Mouse (Mus musculus): ENCODE results near the gene Gripap1.

The Gripap1 gene

DNA sequence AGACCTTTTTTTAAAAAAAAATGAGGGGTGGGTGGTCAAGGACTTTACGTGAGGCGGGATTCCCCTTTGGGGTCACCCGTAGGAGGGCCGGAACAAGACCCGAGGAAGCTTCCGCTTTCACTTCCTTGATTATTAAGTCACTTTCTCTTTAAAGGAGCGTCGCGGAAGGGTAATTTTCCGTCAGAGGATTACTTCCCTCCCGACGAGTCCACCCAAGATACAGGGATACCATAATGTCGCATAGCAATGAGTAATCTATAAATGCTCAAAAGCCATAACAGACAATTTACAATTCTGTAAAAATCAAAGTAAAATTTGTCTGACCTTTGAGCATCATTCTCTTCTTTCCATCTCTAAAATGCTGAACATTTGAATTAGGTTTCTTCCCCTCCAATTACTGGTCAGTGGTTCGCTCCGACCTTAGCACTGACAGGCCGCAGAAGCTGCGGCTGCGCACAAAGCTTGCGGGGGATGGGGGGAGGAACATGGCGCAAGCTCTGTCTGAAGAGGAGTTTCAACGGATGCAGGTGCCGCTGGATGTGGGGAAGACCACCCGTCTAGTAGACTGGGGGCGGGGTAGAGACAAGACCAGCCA lies at the start of gene Gripap1:
TSS of gene Gripap1 (plus strand) at position 224 of the 595 bp plus-strand sequence.
- DNase-seq (ENCODE audit: low spot score) = peak; percentile 72

- DNase-seq (ENCODE audit: low spot score) = peak; percentile 63
Measured at GRCm38 (mm10) chrX:7740082-7740819, 49.3 kb upstream of the Gripap1 start.

DNA sequence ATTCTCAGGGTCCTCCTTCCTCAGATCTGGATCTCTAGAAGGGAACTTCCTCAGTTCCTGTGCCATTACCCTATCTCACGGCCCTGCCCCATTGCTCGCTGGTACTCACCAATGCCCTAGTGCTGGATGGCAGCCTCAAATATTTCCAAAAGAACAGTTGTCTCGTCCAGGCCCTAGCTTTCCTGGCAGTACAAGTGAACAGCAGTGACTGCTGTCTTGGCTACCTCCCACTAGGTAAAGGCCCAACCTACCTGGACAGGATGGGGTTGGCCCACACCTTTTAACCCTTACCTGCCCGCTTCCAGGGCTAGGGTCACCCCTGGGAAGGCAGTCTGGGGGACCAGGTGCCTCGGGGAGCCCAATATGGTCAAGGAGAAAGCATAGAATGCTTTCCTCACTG lies 48.5 kb upstream of the Gripap1 start:
- peak; percentile 16 for DNase-seq (ENCODE audit: low spot score)

- no peak for DNase-seq (ENCODE audit: low spot score)
Measured at GRCm38 (mm10) chrX:7743470-7743869, 46.1 kb upstream of the Gripap1 start.

DNA sequence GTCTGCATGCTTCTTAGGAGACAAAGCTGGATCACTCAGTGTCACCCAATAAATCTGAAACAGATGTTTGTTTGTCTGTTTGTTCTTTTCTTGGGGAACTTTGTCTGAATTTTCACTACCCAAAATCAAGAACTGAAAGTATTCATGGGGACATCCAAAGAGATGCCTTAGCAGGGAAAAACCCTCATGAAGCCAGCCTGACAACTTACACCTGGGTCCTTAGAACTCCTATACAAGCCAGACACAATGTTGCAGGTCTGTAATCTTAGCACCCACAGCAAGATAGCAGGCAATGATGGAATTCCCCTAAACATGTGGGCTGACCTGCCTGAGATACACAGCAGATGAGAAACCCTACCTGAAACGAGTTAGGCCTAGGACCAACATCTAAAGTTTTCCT lies 44.6 kb upstream of the Gripap1 start:
- DNase-seq (ENCODE audit: low spot score) = no peak

GRCm38 (mm10) chrX:7745429-7745828 lies 44.1 kb upstream of the Gripap1 start:
- no peak for DNase-seq (ENCODE audit: low spot score)

- DNase-seq (ENCODE audit: low spot score) = peak; percentile 67
Measured at GRCm38 (mm10) chrX:7750432-7751116, 39.0 kb upstream of the Gripap1 start, which contains the start of gene Ccdc120. TSS of gene Ccdc120 (minus strand) at chrX:7750905.

DNA sequence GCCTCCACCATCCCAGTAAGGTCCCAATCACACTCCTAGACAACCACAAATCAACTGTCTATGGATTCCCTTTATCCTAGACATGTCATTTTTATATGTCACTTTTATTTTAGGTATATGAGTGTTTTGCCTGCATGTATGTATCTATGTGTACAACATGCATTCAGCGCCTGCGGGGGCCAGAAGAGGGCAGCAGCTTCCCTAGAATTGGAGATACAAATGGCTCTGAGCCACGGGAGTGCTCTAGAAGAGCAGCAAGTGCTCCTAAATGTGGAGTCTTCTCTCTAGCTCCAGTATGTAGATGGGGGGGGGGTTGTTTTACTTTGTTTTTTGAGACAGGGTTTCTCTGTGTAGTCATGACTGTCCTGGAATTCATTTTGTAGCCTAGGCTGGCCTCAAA lies 35.9 kb upstream of the Gripap1 start:
- DNase-seq (ENCODE audit: low spot score) = peak; percentile 25

DNA sequence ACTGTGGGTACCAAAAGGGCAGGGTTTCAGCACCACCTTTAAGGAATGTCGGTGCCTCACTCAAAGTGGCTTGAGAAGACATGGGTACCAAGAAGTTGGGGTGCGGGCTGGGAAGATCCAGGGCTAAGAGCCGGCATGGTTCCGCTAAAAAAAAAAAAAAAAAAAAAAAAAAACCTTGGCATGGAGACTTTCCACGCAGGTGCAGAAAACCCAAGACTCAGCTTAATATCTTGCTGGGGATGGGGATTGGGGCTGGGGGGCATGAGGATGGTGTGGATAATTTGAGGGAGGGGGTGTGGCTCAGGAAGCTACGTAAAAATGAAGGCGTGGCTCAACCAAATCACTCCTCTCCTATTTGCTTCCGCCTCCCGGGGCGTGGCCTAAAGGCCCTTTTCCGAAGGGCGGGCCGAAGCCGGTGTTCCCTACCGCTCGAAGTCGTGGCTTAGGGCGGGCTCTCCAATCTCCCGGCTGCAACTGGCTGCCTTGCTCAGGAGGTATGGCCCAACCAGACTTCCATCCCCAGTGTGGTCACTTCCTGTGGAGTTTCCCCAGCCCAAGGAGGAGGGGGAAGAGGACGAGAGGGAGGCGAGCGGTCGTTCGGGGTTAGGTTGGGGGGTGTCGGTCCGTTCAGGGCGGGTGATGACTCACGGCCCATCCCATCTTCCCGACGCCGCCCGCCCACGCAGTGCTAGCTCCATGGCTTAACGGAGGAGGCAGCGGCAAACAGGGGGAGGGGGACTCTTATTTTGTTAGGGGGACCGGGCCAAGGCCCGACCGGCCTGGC lies 27.2 kb upstream of the Gripap1 start, which contains the start of gene Tfe3:
TSS of gene Tfe3 (plus strand) at position 424 of the 784 bp plus-strand sequence.
- peak; percentile 93 for DNase-seq (ENCODE audit: low spot score)

- DNase-seq (ENCODE audit: low spot score) = no peak
Measured at GRCm38 (mm10) chrX:7762921-7763197, 26.7 kb upstream of the Gripap1 start.

- DNase-seq (ENCODE audit: low spot score) = peak; percentile 37
Measured at GRCm38 (mm10) chrX:7763631-7764393, 25.8 kb upstream of the Gripap1 start.

DNA sequence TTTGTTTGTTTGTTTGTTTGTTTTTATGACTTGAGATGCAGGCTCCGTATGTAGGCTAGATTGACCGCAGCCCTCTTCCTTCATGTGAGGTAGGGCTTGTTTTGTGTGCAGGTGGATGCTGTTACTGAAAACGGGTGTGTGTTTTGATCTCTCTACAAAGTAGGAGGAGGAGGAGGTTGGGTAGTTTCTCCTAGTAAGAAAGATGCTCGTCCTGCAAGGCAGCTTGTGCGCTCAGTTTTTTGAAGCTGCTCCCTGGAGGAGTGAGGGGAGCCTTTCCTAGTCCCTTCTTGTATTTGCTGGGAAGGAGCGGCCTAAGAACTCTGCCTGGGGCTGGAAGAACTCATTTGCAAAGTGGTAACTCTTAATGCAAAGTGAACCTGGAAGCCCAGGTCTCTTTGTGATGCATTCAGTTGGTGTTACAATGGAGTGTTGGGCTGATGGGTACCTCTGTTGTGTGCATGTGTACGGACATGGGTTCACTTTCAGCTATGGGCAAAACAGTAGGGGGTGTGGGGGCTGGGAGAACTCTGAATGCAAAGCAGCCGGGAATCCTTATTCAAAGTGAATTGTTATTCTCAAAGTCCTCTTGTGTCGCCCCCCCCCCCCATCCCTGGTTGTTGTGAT lies 24.8 kb upstream of the Gripap1 start:
- DNase-seq (ENCODE audit: low spot score) = no peak

DNA sequence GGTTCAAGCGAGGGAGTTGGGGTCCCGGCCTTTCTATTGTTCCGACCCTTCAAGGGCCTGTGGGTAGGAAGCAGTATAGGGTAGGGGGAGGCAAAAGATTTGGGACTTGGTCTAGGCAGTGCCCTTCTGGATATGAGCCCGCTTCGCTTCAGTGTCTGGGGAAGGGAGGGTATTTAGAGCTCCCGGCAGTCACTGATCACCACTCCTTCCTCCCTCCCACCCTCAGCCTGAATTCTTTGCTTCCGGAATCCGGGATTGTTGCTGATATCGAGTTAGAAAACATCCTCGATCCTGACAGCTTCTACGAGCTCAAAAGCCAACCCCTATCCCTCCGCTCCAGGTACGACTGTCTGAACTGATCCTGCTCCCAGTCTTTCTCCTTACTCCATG lies 24.3 kb upstream of the Gripap1 start:
- no peak for DNase-seq (ENCODE audit: low spot score)

DNA sequence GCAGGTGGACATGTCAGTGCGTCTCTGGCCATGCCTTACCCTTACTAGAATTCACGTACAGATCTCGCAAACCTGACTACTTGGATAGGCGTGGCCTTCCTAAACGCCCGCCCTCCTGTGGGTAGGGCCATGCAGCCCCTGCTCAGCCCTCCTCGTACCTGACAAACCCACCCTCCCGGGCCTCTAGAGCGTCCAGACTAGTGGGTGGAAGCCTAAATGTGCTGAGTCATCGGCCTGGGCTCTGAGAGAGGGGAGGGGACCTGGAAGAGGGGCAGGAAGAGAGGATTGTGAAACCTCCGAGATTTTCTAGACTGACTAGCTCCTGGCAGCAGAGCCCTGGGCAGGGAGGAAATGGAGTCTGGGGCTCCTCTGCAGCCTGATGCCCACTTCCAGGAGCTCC lies 23.8 kb upstream of the Gripap1 start:
- peak; percentile 77 for DNase-seq (ENCODE audit: low spot score)

- no peak for DNase-seq (ENCODE audit: low spot score)
Measured at GRCm38 (mm10) chrX:7769302-7770017, 20.1 kb upstream of the Gripap1 start.

- no peak for DNase-seq (ENCODE audit: low spot score)
Measured at GRCm38 (mm10) chrX:7772766-7773165, 16.8 kb upstream of the Gripap1 start.

DNA sequence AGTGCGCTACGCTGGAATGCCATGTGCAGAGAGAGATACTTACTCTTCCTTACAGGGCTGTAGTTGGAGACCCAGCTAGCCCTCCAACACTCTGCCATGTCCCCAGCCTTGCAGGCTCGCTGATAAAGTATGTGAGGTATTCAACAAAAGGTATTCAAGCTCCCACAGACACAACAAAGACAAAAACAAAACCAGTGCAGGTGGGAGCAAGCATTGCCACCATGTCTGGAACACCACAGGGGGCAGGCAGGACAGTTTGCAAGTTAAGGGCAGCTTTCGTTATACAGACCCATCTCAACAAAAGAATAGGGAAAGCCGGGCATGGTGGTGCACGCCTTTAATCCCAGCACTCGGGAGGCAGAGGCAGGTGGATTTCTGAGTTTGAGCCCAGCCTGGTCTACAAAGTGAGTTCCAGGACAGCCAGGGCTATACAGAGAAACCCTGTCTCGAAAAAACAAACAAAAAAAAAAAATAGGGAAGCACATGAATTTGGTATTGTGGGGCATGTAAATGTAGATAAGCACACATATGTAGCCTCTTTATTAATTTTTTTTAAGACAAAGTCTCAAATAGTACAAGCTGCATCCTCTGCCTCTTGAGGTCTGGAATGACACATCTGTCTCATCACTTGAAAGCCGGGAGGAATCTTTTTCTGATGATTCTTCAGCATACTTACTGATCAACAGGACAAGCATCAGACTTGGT lies 13.9 kb upstream of the Gripap1 start:
- DNase-seq (ENCODE audit: low spot score) = no peak

- DNase-seq (ENCODE audit: low spot score) = peak; percentile 62
Measured at GRCm38 (mm10) chrX:7776329-7777082, 13.1 kb upstream of the Gripap1 start.

All from urinary bladder, postnatal 14 days (tissue).